Mouse (Mus musculus): ENCODE results near the gene Crtc3. TPM values are rescaled to one million over a fixed set of nuclear protein-coding genes. Genes with fewer than 3 reads are reported as not detected.

Crtc3 gene
- total RNA-seq, 2 experiments from 2014 or later = 12.5 to 13.1 TPM

DNA sequence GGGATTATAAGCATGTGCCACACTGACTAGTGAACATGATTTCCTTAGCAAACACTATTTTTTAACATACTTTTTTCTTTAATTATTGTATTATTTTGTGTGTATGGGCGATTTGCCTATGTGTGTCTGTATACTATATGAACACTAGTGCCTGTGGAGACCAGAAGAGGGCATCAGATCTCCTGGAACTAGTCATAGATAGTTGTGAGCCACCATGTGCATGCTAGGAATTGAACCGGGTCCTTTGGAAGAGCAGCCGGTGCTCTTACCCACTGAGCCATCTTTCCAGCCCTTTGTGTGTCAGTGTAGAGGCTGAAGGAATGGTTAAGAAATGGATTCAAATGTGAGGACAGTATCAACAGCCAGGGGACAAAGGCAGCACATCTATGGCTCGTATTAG, 82.2 kb downstream of the Crtc3 start:
- no peak for DNase-seq (ENCODE audit: low spot score)

DNA sequence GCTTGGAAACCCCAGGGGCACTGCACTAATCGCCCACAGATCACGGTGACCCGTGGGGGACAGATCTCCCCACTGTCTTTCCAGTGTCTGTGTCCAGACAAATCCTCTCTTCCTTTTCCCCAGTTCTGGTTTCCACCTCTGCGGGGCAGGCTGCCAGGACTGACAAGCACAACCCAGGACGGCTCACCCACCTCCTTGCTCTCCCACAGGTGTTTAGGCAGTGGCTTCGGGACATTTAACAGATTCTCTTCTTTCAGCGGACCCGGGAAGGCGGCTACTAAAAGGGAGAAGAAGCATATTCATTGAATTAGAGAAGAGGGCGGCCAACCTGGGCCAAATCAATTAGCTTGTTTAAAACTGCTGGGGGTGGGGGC, 83.1 kb downstream of the Crtc3 start:
- no peak for DNase-seq (ENCODE audit: low spot score)

DNA sequence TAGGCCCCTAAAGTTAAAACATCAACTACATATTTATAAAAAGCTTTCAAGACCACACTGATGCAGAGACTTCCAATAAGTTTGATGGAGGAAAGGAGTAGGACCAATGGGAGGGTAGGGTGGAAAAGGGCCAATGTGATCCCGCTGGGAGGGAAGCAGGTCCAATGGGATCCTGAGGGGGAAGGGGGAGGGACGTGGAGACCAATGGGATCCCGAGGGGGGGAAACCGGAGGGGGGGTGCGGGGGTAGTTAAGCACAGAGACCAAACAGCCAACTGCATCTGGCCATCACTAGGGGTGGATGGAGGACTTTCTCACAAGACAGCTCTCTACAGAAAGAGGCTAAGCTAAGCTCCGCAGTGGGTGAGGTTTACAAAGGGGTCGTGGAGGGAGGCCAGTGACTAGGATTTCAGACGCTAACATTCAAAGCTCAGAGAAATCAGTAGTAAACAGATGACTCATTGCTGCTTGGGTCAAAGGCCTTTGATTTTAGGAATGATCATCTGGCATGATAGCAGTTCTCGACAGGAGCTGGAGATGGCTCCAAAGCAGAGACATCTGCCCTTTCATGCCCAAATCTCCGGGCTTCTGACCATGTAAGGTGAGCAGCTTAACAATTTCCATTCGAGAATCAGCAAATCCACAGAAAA, 83.6 kb downstream of the Crtc3 start:
- no peak for DNase-seq (ENCODE audit: low spot score)

- DNase-seq (ENCODE audit: low spot score) = no peak
These were observed 86.1 kb downstream of the Crtc3 start for GRCm38 (mm10) chr7:80602574-80602973.

- no peak for DNase-seq (ENCODE audit: low spot score)
These were observed 90.2 kb downstream of the Crtc3 start for GRCm38 (mm10) chr7:80598436-80598985.

DNA sequence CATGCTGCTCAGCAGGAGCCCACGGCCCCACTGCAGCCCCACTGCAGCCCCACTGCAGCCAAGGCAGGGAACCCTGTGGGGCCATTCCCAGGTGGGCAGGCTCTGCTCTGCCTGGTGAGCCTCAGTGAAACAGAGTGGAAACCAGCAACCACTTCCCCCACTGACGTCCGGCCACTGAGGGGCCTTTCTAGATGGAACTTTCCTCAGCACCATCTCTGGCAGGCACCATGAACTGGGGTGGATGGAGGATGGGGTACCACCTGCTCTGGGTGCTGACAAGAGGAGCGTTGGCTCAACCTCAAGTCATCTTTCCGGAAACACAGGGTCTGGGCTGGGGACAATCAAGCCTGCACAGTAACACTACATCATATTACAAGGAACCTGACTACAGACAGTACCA, 90.8 kb downstream of the Crtc3 start:
- DNase-seq (ENCODE audit: low spot score) = no peak

GRCm38 (mm10) chr7:80589054-80589746, 99.5 kb downstream of the Crtc3 start:
- peak; percentile 68 for DNase-seq (ENCODE audit: low spot score)

DNA sequence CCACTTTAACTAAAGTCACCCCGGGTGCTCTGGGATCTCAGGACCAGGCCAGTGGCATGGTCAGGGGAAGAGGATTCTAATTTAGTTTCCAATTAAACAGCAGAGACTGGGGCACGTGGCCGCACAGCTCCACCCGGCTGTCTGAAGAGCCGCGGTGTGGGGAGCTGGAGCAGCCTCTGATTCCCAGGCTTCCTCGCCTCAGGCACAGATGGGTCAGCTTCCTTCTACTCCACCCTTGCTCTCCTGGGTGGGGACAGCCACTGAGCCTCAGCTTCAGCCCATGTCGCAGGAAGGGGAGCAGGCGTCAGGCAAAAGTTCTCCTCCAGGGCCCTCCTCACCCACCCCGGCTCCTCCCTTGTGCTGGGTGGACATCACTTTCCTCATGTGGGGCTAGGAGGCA, 101.0 kb downstream of the Crtc3 start:
- no peak for DNase-seq (ENCODE audit: low spot score)

GRCm38 (mm10) chr7:80586681-80587660, 101.7 kb downstream of the Crtc3 start:
- DNase-seq (ENCODE audit: low spot score) = no peak

- no peak for DNase-seq (ENCODE audit: low spot score)
These were observed 102.5 kb downstream of the Crtc3 start for GRCm38 (mm10) chr7:80586161-80586560.

DNA sequence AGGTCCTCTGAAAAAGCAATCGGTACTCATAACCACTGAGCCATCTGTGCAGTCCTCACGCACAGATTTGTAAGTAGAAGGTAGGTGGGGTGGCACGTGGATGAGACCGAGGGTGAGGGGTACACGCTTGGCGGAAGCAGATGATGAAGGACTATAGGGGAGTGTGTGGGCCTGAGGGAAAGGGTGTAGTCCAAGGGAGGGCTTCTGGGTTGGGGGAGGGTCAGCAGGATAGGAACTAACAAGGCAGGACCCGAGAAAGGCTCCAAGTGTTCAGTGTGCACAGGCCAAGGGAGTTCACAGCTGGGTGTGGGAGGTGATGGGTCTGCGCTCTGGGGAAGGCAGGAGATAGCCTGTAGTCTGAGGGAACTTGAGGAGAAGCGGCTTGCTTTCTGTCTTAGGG, 103.3 kb downstream of the Crtc3 start:
- DNase-seq (ENCODE audit: low spot score) = no peak

DNA sequence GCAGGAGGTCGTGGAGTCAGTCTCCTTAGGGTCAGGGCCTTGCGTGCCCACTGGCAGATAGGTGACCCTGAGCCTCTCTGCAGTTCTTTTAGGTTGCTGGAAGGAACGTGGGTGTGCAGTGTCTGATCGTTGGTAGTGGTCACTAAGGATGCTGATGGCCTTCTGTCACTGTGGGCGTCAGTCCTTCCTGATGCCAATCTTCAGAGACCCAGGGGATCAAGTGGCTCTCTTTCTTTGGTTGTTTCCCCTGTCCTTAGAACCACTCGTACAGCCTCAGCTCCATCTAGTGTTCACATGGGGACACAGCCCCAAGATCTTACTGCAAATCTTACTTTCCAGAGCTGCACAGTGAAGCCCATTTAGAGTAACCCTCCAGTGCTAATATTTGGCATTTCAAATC, 104.7 kb downstream of the Crtc3 start:
- DNase-seq (ENCODE audit: low spot score) = peak; percentile 48

DNA sequence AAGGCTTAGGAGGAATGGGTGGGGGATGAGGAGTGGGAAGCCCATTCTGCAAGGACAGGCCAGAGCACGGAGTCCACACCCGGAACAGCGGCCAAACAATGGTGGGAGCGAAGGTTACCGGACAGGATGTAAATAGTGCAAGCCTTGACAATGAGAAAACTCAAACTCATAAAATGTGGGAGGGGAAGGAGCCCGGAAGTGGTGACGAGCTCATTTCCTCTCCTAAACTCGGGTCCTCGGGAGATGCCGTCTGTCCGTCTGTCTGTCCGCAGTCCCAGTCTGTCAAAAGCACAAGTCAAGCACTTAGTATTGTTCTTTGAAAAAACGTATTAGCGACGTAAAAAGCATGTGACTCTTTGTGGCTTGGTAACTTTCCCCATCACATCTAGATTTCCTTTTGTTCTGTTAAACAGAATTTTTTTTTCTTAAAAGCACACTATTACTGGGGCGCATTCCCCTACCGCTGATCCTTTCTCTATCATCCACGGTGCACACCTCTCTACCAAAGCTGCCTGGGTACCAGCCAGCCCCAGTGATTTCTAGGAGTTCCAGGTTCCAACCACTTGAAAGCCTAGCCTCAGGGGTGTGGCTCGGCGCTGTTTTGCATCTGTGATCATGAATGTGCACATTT, 105.7 kb downstream of the Crtc3 start:
- DNase-seq (ENCODE audit: low spot score) = no peak

GRCm38 (mm10) chr7:80580368-80580767, 108.3 kb downstream of the Crtc3 start:
- DNase-seq (ENCODE audit: low spot score) = peak; percentile 30

GRCm38 (mm10) chr7:80577417-80577980, 111.2 kb downstream of the Crtc3 start:
- no peak for DNase-seq (ENCODE audit: low spot score)

DNA sequence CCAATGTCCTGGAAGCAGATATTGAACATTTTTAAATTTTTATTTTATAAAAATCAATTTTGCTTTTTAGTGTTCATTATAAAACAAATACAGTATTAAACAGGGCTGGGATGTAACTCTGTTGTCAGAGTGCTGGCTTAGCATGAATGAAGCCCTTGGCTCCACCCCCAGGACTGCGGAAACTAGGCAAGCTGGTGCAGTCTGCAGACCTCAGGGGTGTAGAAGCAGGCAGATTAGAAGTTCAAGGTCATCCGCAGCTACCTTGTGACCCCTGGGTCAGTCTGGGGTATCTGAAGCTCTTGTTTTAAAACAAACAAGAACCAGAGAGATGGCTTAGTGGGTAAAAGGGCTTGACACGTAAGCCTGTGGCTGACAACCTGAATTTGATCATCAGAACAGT, 112.1 kb downstream of the Crtc3 start:
- DNase-seq (ENCODE audit: low spot score) = no peak

GRCm38 (mm10) chr7:80575750-80576149, 112.9 kb downstream of the Crtc3 start:
- no peak for DNase-seq (ENCODE audit: low spot score)

GRCm38 (mm10) chr7:80573076-80573475, 115.6 kb downstream of the Crtc3 start:
- DNase-seq (ENCODE audit: low spot score) = no peak

GRCm38 (mm10) chr7:80567982-80568381, 120.7 kb downstream of the Crtc3 start:
- no peak for DNase-seq (ENCODE audit: low spot score)

GRCm38 (mm10) chr7:80561931-80562330, 126.7 kb downstream of the Crtc3 start:
- no peak for DNase-seq (ENCODE audit: low spot score)

GRCm38 (mm10) chr7:80561271-80561670, 127.4 kb downstream of the Crtc3 start:
- DNase-seq (ENCODE audit: low spot score) = no peak

All from gastrocnemius, adult 18-20 months (tissue).